Mouse (Mus musculus): Measurements from ENCODE around the gene Olfr952.

Olfr952 gene

GRCm38 (mm10) chr9:39427048-39427447, at the start of gene Olfr952:
Olfr952 (minus strand) TSS chr9:39427148.
- no peak for DNase-seq (ENCODE audit: low read depth)

GRCm38 (mm10) chr9:39471844-39472243, 44.9 kb upstream of the Olfr952 start, which contains the start of gene Olfr955:
Olfr955 (minus strand) TSS chr9:39471944.
- DNase-seq (ENCODE audit: low read depth), result no peak

- DNase-seq (ENCODE audit: low read depth), result no peak
These were observed 29.5 kb upstream of the Olfr952 start, which contains the start of gene Olfr954 for GRCm38 (mm10) chr9:39456401-39456800. Olfr954 (plus strand) TSS chr9:39456701.

- no peak for DNase-seq (ENCODE audit: low read depth)
These were observed 39.8 kb downstream of the Olfr952 start, which contains the start of gene Olfr951 for GRCm38 (mm10) chr9:39387110-39387509. Olfr951 (plus strand) TSS chr9:39387410.

Measured in c-Kit-positive CD71-positive TER-119-negative erythroid progenitor cells, embryonic 14.5 days (primary cell).